Mouse (Mus musculus) hindbrain, embryonic 10.5 days (tissue): ENCODE data around the gene Hist1h2ad. TPM values are rescaled to one million over a fixed set of nuclear protein-coding genes. Genes with fewer than 3 reads are reported as not detected.
"Not testable (repeated sequence)": the region's sequence is repeated elsewhere in the genome, so short reads cannot be mapped to it uniquely, and the experiment has no call there.

Experiments
- DNase-seq: peaks from one replicate; pipeline ENCODE4 v3.0.0-alpha.2; 2017; ENCODE audit warnings: low spot score
- H3K27ac ChIP-seq: fragments of 300-500 bp; sonication (generic); 2 replicates; pipeline ENCODE4 v1.5.1; 2016; ENCODE audit warnings: mild to moderate bottlenecking, moderate library complexity
- H3K27me3 ChIP-seq: fragments of 300-500 bp; sonication (generic); 2 replicates; pipeline ENCODE4 v1.6.1; 2016; ENCODE audit warnings: mild to moderate bottlenecking; ENCODE audit not compliant: poor library complexity, insufficient read depth, severe bottlenecking
- H3K36me3 ChIP-seq: fragments of 300-500 bp; sonication (generic); 2 replicates; pipeline ENCODE4 v1.6.1; 2016; ENCODE audit warnings: mild to moderate bottlenecking, moderate library complexity
- H3K4me1 ChIP-seq: fragments of 300-500 bp; sonication (generic); replicated peaks from 2 replicates; pipeline ENCODE4 v1.6.1; 2016; ENCODE audit warnings: mild to moderate bottlenecking
- H3K4me3 ChIP-seq: fragments of 300-500 bp; sonication (generic); 2 replicates; pipeline ENCODE4 v1.5.1; 2016; ENCODE audit warnings: mild to moderate bottlenecking, moderate library complexity
- H3K9me3 ChIP-seq: fragments of 300-500 bp; sonication (generic); 2 replicates; pipeline ENCODE4 v1.6.1; 2016; ENCODE audit warnings: mild to moderate bottlenecking, moderate library complexity
- WGBS: fragments of 180-500 bp; shearing (Covaris S2); methylation state at CpG from one replicate; pipeline ENCODE4 v1.1.7; 2016; 5-methylcytosine and 5-hydroxymethylcytosine counted together
- polyA plus RNA-seq: library from polyadenylated mRNA; unstranded; fragments of >200 nt; fragmentation: Nextera tagmentation; extraction: Ambion mirVana; gene quantifications from 2 replicates; pipeline ENCODE4 v1.2.1, GENCODE M21; 2016

Hist1h2ad gene
- polyA plus RNA-seq, 1 experiment from 2014 or later, result 1.8 TPM

GRCm38 (mm10) chr13:23610393-23610792 lies 36.2 kb downstream of the Hist1h2ad start:
- DNase-seq, result no peak
- H3K9me3 ChIP-seq, result no peaks in the 10 kb centered on the region
- WGBS, result 78% methylated on average over 2 of the region's 2 CpGs

GRCm38 (mm10) chr13:23611638-23612037 lies 37.5 kb downstream of the Hist1h2ad start:
- H3K36me3 ChIP-seq, result no peaks in the 10 kb centered on the region
- no peaks in the 10 kb centered on the region for H3K27me3 ChIP-seq
- 89% methylated on average over 3 of the region's 3 CpGs for WGBS

More at GRCm38 (mm10) chr13:23610393-23610792, 36.2 kb downstream of the Hist1h2ad start:
- no peak overlapping the region for H3K27ac ChIP-seq
- no peaks in the 10 kb centered on the region for H3K27me3 ChIP-seq
- H3K4me3 ChIP-seq, result no peak overlapping the region
- no peaks in the 10 kb centered on the region for H3K4me1 ChIP-seq
- no peaks in the 10 kb centered on the region for H3K36me3 ChIP-seq

GRCm38 (mm10) chr13:23620056-23620732 lies 46.0 kb downstream of the Hist1h2ad start:
- Histone ChIP-seq H3K27ac (peak overlapping the region; percentile 95), H3K9me3 (no peaks in the 10 kb centered on the region), H3K36me3 (no peaks in the 10 kb centered on the region), H3K4me3 (peak overlapping the region; percentile 71), H3K4me1 (peaks cover 19% of the 10 kb centered on the region), H3K27me3 (no peaks in the 10 kb centered on the region; the same call in 1 of the 2 replicates)
- no peak for DNase-seq
- 61% methylated on average over 12 of the region's 12 CpGs for WGBS

More at GRCm38 (mm10) chr13:23611638-23612037, 37.5 kb downstream of the Hist1h2ad start:
- Histone ChIP-seq H3K4me1 (no peaks in the 10 kb centered on the region), H3K4me3 (no peak overlapping the region), H3K27ac (no peak overlapping the region), H3K9me3 (no peaks in the 10 kb centered on the region)
- DNase-seq, result no peak

- peak; percentile 76 for DNase-seq
- H3K4me3 ChIP-seq, result peak within 1 kb of the TSS; percentile 71
Measured at GRCm38 (mm10) chr13:23620733-23621531, 46.8 kb downstream of the Hist1h2ad start, which contains the start of gene Hist1h2be. TSS of gene Hist1h2be (minus strand) at chr13:23621124.

GRCm38 (mm10) chr13:23621532-23622174 lies 47.5 kb downstream of the Hist1h2ad start:
- peak; percentile 51 for DNase-seq
- Histone ChIP-seq H3K4me1 (peaks cover 19% of the 10 kb centered on the region), H3K27ac (peak overlapping the region; percentile 95), H3K36me3 (no peaks in the 10 kb centered on the region), H3K27me3 (no peaks in the 10 kb centered on the region; the same call in 1 of the 2 replicates), H3K9me3 (no peaks in the 10 kb centered on the region), H3K4me3 (peak overlapping the region; percentile 71)
- WGBS, result 1% methylated on average over 18 of the region's 18 CpGs

More at GRCm38 (mm10) chr13:23620733-23621531, 46.8 kb downstream of the Hist1h2ad start, which contains the start of gene Hist1h2be:
- Histone ChIP-seq H3K36me3 (no peaks in the 10 kb centered on the region), H3K9me3 (no peaks in the 10 kb centered on the region), H3K4me1 (peaks cover 19% of the 10 kb centered on the region), H3K27me3 (no peaks in the 10 kb centered on the region; the same call in 1 of the 2 replicates), H3K27ac (peak within 1 kb of the TSS; percentile 95)
- WGBS, result 2% methylated on average over 27 of the region's 27 CpGs

GRCm38 (mm10) chr13:23622175-23622671 lies 48.0 kb downstream of the Hist1h2ad start, which contains the start of gene Hist1h1e:
TSS of gene Hist1h1e (minus strand) at chr13:23622558.
- peak within 1 kb of the TSS; percentile 95 for H3K27ac ChIP-seq
- under 1% methylated on average over 53 of the region's 53 CpGs for WGBS
- not testable (repeated sequence) for H3K9me3 ChIP-seq, H3K36me3 ChIP-seq, H3K27me3 ChIP-seq
- peak; percentile 91 for DNase-seq
- H3K4me3 ChIP-seq, result peak within 1 kb of the TSS; percentile 71
- H3K4me1 ChIP-seq, result peaks cover 19% of the 10 kb centered on the region

GRCm38 (mm10) chr13:23622861-23623450 lies 48.8 kb downstream of the Hist1h2ad start:
- H3K4me3 ChIP-seq, result peak overlapping the region; percentile 71
- 31% methylated on average over 7 of the region's 7 CpGs for WGBS
- H3K4me1 ChIP-seq, result peaks cover 19% of the 10 kb centered on the region
- H3K36me3 ChIP-seq, result no peaks in the 10 kb centered on the region
- H3K27ac ChIP-seq, result peak overlapping the region; percentile 95
- no peaks in the 10 kb centered on the region for H3K9me3 ChIP-seq
- H3K27me3 ChIP-seq, result no peaks in the 10 kb centered on the region; the same call in 1 of the 2 replicates
- no peak for DNase-seq

Other genes with a start within 250 kb of the Hist1h2ad start
- gene Zfp322a, start 205.2 kb upstream of the Hist1h2ad start, polyA plus RNA-seq, result 42.3 and 54.0 TPM in 2 replicates
- gene Abt1, start 150.5 kb upstream of the Hist1h2ad start, polyA plus RNA-seq, result 13.4 and 14.5 TPM in 2 replicates
- 0.04 TPM in 1 of 2 replicates, not detected in the other for gene Btn1a1, start 108.5 kb upstream of the Hist1h2ad start, polyA plus RNA-seq
- gene Btn2a2, start 85.5 kb upstream of the Hist1h2ad start, polyA plus RNA-seq, result 0.29 and 0.35 TPM in 2 replicates
- gene Hist1h4h, start 43.3 kb upstream of the Hist1h2ad start, polyA plus RNA-seq, result 5.8 and 7.4 TPM in 2 replicates
- gene Hist1h2af, start 40.5 kb upstream of the Hist1h2ad start, polyA plus RNA-seq, result 7.8 and 9.2 TPM in 2 replicates
- gene Hist1h3g, start 39.0 kb upstream of the Hist1h2ad start, polyA plus RNA-seq, result 3.3 and 6.0 TPM in 2 replicates
- gene Hist1h2bh, start 31.0 kb upstream of the Hist1h2ad start, polyA plus RNA-seq, result 0.51 and 1.1 TPM in 2 replicates
- 0.92 and 1.1 TPM in 2 replicates for gene Hist1h3f, start 30.3 kb upstream of the Hist1h2ad start, polyA plus RNA-seq
- 0.56 TPM in 1 of 2 replicates, not detected in the other for gene Hist1h4f, start 22.7 kb upstream of the Hist1h2ad start, polyA plus RNA-seq
- gene Hist1h1d, start 21.1 kb upstream of the Hist1h2ad start, polyA plus RNA-seq, result 0.37 and 0.49 TPM in 2 replicates
- gene Hist1h3e, start 12.0 kb upstream of the Hist1h2ad start, polyA plus RNA-seq, result 5.3 and 5.6 TPM in 2 replicates
- 102 and 103 TPM in 2 replicates for gene Hist1h2ae, start 3.2 kb upstream of the Hist1h2ad start, polyA plus RNA-seq
- 7.0 and 7.3 TPM in 2 replicates for gene Hist1h2bg, start 3.0 kb upstream of the Hist1h2ad start, polyA plus RNA-seq
- gene Hist1h2bf, start 185 bp upstream of the Hist1h2ad start, polyA plus RNA-seq, result 4.7 and 5.1 TPM in 2 replicates
- gene Hist1h3d, start 1.4 kb downstream of the Hist1h2ad start, polyA plus RNA-seq, result 4.8 and 10.9 TPM in 2 replicates
- gene Hist1h4d, start 7.2 kb downstream of the Hist1h2ad start, polyA plus RNA-seq, result 101 and 107 TPM in 2 replicates
- gene Hist1h2be, start 46.7 kb downstream of the Hist1h2ad start, polyA plus RNA-seq, result 2.5 and 2.7 TPM in 2 replicates
- gene Hist1h1e, start 48.2 kb downstream of the Hist1h2ad start, polyA plus RNA-seq, result 22.0 and 26.3 TPM in 2 replicates
- gene Hist1h2ac, start 109.6 kb downstream of the Hist1h2ad start, polyA plus RNA-seq, result 0.80 and 1.2 TPM in 2 replicates
- 23.1 and 26.2 TPM in 2 replicates for gene Hist1h2bc, start 109.8 kb downstream of the Hist1h2ad start, polyA plus RNA-seq
- not detected in 2 replicates for gene Hist1h1t, start 121.4 kb downstream of the Hist1h2ad start, polyA plus RNA-seq
- gene Hist1h4c, start 124.1 kb downstream of the Hist1h2ad start, polyA plus RNA-seq, result 5.4 TPM in 2 replicates
- 3.2 and 3.5 TPM in 2 replicates for gene Hfe, start 136.5 kb downstream of the Hist1h2ad start, polyA plus RNA-seq
- gene Hist1h1c, start 164.4 kb downstream of the Hist1h2ad start, polyA plus RNA-seq, result 10.6 and 12.6 TPM in 2 replicates
- 6.9 and 8.6 TPM in 2 replicates for gene Hist1h3c, start 171.2 kb downstream of the Hist1h2ad start, polyA plus RNA-seq
- gene Hist1h2bb, start 172.4 kb downstream of the Hist1h2ad start, polyA plus RNA-seq, result 1.8 and 2.4 TPM in 2 replicates
- gene Hist1h2ab, start 176.7 kb downstream of the Hist1h2ad start, polyA plus RNA-seq, result 45.2 and 49.3 TPM in 2 replicates
- gene Hist1h3b, start 177.9 kb downstream of the Hist1h2ad start, polyA plus RNA-seq, result 5.5 and 8.8 TPM in 2 replicates
- gene Hist1h4b, start 182.6 kb downstream of the Hist1h2ad start, polyA plus RNA-seq, result 4.9 and 5.4 TPM in 2 replicates
- gene Hist1h4a, start 186.8 kb downstream of the Hist1h2ad start, polyA plus RNA-seq, result not detected in 2 replicates
- 3.7 and 4.8 TPM in 2 replicates for gene Hist1h3a, start 188.0 kb downstream of the Hist1h2ad start, polyA plus RNA-seq
- gene Hist1h1a, start 189.3 kb downstream of the Hist1h2ad start, polyA plus RNA-seq, result 2.3 and 3.4 TPM in 2 replicates
- gene Trim38, start 195.5 kb downstream of the Hist1h2ad start, polyA plus RNA-seq, result not detected in 2 replicates
- gene Slc17a2, start 232.6 kb downstream of the Hist1h2ad start, polyA plus RNA-seq, result not detected in 2 replicates